Mouse (Mus musculus) limb, embryonic 14.5 days (tissue): Measurements from ENCODE around the gene Tagln3. TPM values are rescaled to one million over a fixed set of nuclear protein-coding genes. Genes with fewer than 3 reads are reported as not detected.

Experiments used
- ATAC-seq: fragments of 200-750 bp; cut with Nextera tagmentation; 2 replicates; pipeline ENCODE4 v1.8.0; 2017; ENCODE audit warnings: low read depth, moderate number of reproducible peaks, moderate TSS enrichment; ENCODE audit not compliant: low FRiP score
- DNase-seq: peaks from one replicate; pipeline ENCODE4 v3.0.0-alpha.2; 2015; ENCODE audit warnings: low spot score
- H3K27ac ChIP-seq: fragments of 300-500 bp; sonication (generic); replicated peaks from 2 replicates; pipeline ENCODE4 v1.5.1; 2014; ENCODE audit warnings: low read depth, mild to moderate bottlenecking, low read length, moderate library complexity, mixed read lengths
- H3K27me3 ChIP-seq: fragments of 300-500 bp; sonication (generic); 2 replicates; pipeline ENCODE4 v1.6.1; 2014; ENCODE audit warnings: low read length, mixed read lengths; ENCODE audit not compliant: control insufficient read depth, insufficient read depth
- H3K36me3 ChIP-seq: fragments of 300-500 bp; sonication (generic); 2 replicates; pipeline ENCODE4 v1.6.1; 2014; ENCODE audit warnings: mild to moderate bottlenecking, low read length, moderate library complexity, mixed read lengths; ENCODE audit not compliant: control insufficient read depth, insufficient read depth
- H3K4me1 ChIP-seq: fragments of 300-500 bp; sonication (generic); 2 replicates; pipeline ENCODE4 v1.6.1; 2014; ENCODE audit warnings: antibody characterized with exemption, low read length, mixed read lengths; ENCODE audit not compliant: control insufficient read depth, insufficient read depth
- H3K4me2 ChIP-seq: fragments of 300-500 bp; sonication (generic); replicated peaks from 2 replicates; pipeline ENCODE4 v1.6.1; 2014; ENCODE audit warnings: low read depth, mild to moderate bottlenecking, low read length, moderate library complexity; ENCODE audit not compliant: severe bottlenecking
- H3K4me3 ChIP-seq: fragments of 300-500 bp; sonication (generic); replicated peaks from 2 replicates; pipeline ENCODE4 v1.5.1; 2014; ENCODE audit warnings: low read length
- H3K9ac ChIP-seq: fragments of 300-500 bp; sonication (generic); 2 replicates; pipeline ENCODE4 v1.6.1; 2014; ENCODE audit warnings: mild to moderate bottlenecking, low read depth, low read length, moderate library complexity; ENCODE audit not compliant: severe bottlenecking
- H3K9me3 ChIP-seq: fragments of 300-500 bp; sonication (generic); 2 replicates; pipeline ENCODE4 v1.6.1; 2016; ENCODE audit warnings: low read length; ENCODE audit not compliant: control insufficient read depth
- POLR2A ChIP-seq: fragments of 200-500 bp; IDR thresholded peaks from 2 replicates; pipeline ENCODE4 v1.8.0; 2012; ENCODE audit warnings: inconsistent platforms, mild to moderate bottlenecking, moderate library complexity, borderline replicate concordance; ENCODE audit not compliant: insufficient read depth, insufficient read length; ENCODE audit errors: extremely low read depth
- WGBS: fragments of 180-500 bp; shearing (Covaris S2); extraction: QIAGEN DNeasy Blood & Tissue Kit; methylation state at CpG from one replicate; pipeline ENCODE4 v1.1.7; 2014; 5-methylcytosine and 5-hydroxymethylcytosine counted together
- polyA plus RNA-seq, 2 experiments: library from polyadenylated mRNA; depleted of rRNA in 1 of 2; stranded (reverse) in 1 of 2; unstranded in 1 of 2; fragments of >200 nt; fragmentation: Nextera tagmentation in 1 of 2; extraction: Ambion mirVana in 1 of 2; gene quantifications; 2 replicates each; pipeline versions ENCODE4 v1.2.1 to v1.2.3; 2012 to 2014

Gene Tagln3
- polyA plus RNA-seq, 2 experiments, result 8.1 to 14.6 TPM

- H3K27ac ChIP-seq, result no peak overlapping the region
- H3K4me3 ChIP-seq, result no peak overlapping the region
- DNase-seq (no peak), ATAC-seq (no peak)
- H3K9ac ChIP-seq, result no peak overlapping the region
- TF ChIP-seq POLR2A, result no peak
- no peaks in the 10 kb centered on the region for H3K27me3 ChIP-seq
- no peak overlapping the region for H3K4me2 ChIP-seq
- no peaks in the 10 kb centered on the region for H3K9me3 ChIP-seq
- WGBS, result 76% methylated on average over 2 of the region's 2 CpGs
- H3K36me3 ChIP-seq, result no peaks in the 10 kb centered on the region
- no peaks in the 10 kb centered on the region for H3K4me1 ChIP-seq
These were observed 58.3 kb downstream of the Tagln3 start for GRCm38 (mm10) chr16:45666136-45666535.

- ATAC-seq (no peak), DNase-seq (no peak)
- Histone ChIP-seq H3K4me3 (no peak overlapping the region), H3K4me2 (no peak overlapping the region), H3K36me3 (no peaks in the 10 kb centered on the region), H3K27ac (no peak overlapping the region), H3K9ac (no peak overlapping the region), H3K9me3 (no peaks in the 10 kb centered on the region), H3K4me1 (no peaks in the 10 kb centered on the region), H3K27me3 (no peaks in the 10 kb centered on the region)
- no peak for TF ChIP-seq POLR2A
These were observed 62.0 kb downstream of the Tagln3 start for GRCm38 (mm10) chr16:45662381-45662780.

Other genes with a start within 250 kb of the Tagln3 start
- 0.03 TPM in 1 of 2 replicates, not detected in the other for gene Gm609, start 231.6 kb downstream of the Tagln3 start, polyA plus RNA-seq (2012; rRNA removed)
- not detected in 2 replicates for gene Gm609, start 231.6 kb downstream of the Tagln3 start, polyA plus RNA-seq (2014; fragmentation: Nextera tagmentation; extraction: Ambion mirVana)
- not detected in 2 replicates for gene Gm17783, start 192.6 kb downstream of the Tagln3 start, polyA plus RNA-seq (2012; rRNA removed)
- gene Gm17783, start 192.6 kb downstream of the Tagln3 start, polyA plus RNA-seq (2014; fragmentation: Nextera tagmentation; extraction: Ambion mirVana), result not detected in 2 replicates
- gene Slc9c1, start 189.3 kb downstream of the Tagln3 start, polyA plus RNA-seq (2012; rRNA removed), result not detected in 2 replicates
- not detected in 2 replicates for gene Slc9c1, start 189.3 kb downstream of the Tagln3 start, polyA plus RNA-seq (2014; fragmentation: Nextera tagmentation; extraction: Ambion mirVana)
- gene Gcsam, start 114.2 kb downstream of the Tagln3 start, polyA plus RNA-seq (2012; rRNA removed), result 0.50 and 0.68 TPM in 2 replicates
- 1.6 and 1.9 TPM in 2 replicates for gene Gcsam, start 114.2 kb downstream of the Tagln3 start, polyA plus RNA-seq (2014; fragmentation: Nextera tagmentation; extraction: Ambion mirVana)
- gene BC016579, start 70.5 kb downstream of the Tagln3 start, polyA plus RNA-seq (2012; rRNA removed), result 0.09 and 0.14 TPM in 2 replicates
- 0.08 TPM in 1 of 2 replicates, not detected in the other for gene BC016579, start 70.5 kb downstream of the Tagln3 start, polyA plus RNA-seq (2014; fragmentation: Nextera tagmentation; extraction: Ambion mirVana)
- gene Tmprss7, start 30.9 kb downstream of the Tagln3 start, polyA plus RNA-seq (2012; rRNA removed), result 0.35 and 0.49 TPM in 2 replicates
- gene Tmprss7, start 30.9 kb downstream of the Tagln3 start, polyA plus RNA-seq (2014; fragmentation: Nextera tagmentation; extraction: Ambion mirVana), result 0.11 TPM in 1 of 2 replicates, not detected in the other
- gene Abhd10, start 18.3 kb upstream of the Tagln3 start, polyA plus RNA-seq (2012; rRNA removed), result 23.1 and 28.3 TPM in 2 replicates
- gene Abhd10, start 18.3 kb upstream of the Tagln3 start, polyA plus RNA-seq (2014; fragmentation: Nextera tagmentation; extraction: Ambion mirVana), result 29.6 and 32.9 TPM in 2 replicates
- 46.5 and 51.0 TPM in 2 replicates for gene Phldb2, start 229.0 kb upstream of the Tagln3 start, polyA plus RNA-seq (2012; rRNA removed)
- gene Phldb2, start 229.0 kb upstream of the Tagln3 start, polyA plus RNA-seq (2014; fragmentation: Nextera tagmentation; extraction: Ambion mirVana), result 55.8 and 57.9 TPM in 2 replicates